Mouse (Mus musculus) lung, embryonic 16.5 days (tissue): ENCODE data around the gene Gm5475. TPM values are rescaled to one million over a fixed set of nuclear protein-coding genes. Genes with fewer than 3 reads are reported as not detected.

Experiments
- ATAC-seq: fragments of 200-750 bp; cut with Nextera tagmentation; 2 replicates; pipeline ENCODE4 v1.8.0; 2017; ENCODE audit warnings: low read depth, mild to moderate bottlenecking, moderate library complexity
- H3K27ac ChIP-seq: fragments of 300-500 bp; sonication (generic); 2 replicates; pipeline ENCODE4 v1.5.1; 2014; ENCODE audit warnings: mild to moderate bottlenecking, control low read depth, low read length
- H3K27me3 ChIP-seq: fragments of 300-500 bp; sonication (generic); 2 replicates; pipeline ENCODE4 v1.6.1; 2014; ENCODE audit warnings: low read depth, low read length, mixed read lengths; ENCODE audit not compliant: control insufficient read depth, insufficient read depth
- H3K36me3 ChIP-seq: fragments of 300-500 bp; sonication (generic); 2 replicates; pipeline ENCODE4 v1.6.1; 2014; ENCODE audit warnings: low read length; ENCODE audit not compliant: control insufficient read depth, insufficient read depth
- H3K4me1 ChIP-seq: fragments of 300-500 bp; sonication (generic); replicated peaks from 2 replicates; pipeline ENCODE4 v1.6.1; 2014; ENCODE audit warnings: low read length, mixed read lengths; ENCODE audit not compliant: control insufficient read depth, insufficient read depth
- H3K4me2 ChIP-seq: fragments of 300-500 bp; sonication (generic); 2 replicates; pipeline ENCODE4 v1.6.1; 2014; ENCODE audit warnings: low read depth, low read length, control low read depth
- H3K4me3 ChIP-seq: fragments of 300-500 bp; sonication (generic); 2 replicates; pipeline ENCODE4 v1.5.1; 2014; ENCODE audit warnings: mild to moderate bottlenecking, low read length, control low read depth
- H3K9ac ChIP-seq: fragments of 300-500 bp; sonication (generic); 2 replicates; pipeline ENCODE4 v1.6.1; 2014; ENCODE audit warnings: low read length, control low read depth
- H3K9me3 ChIP-seq: fragments of 300-500 bp; sonication (generic); 2 replicates; pipeline ENCODE4 v1.6.1; 2016; ENCODE audit warnings: low read length; ENCODE audit not compliant: control insufficient read depth
- WGBS: fragments of 180-500 bp; shearing (Covaris S2); extraction: QIAGEN DNeasy Blood & Tissue Kit; methylation state at CpG from one replicate; pipeline ENCODE4 v1.1.7; 2014; 5-methylcytosine and 5-hydroxymethylcytosine counted together
- polyA plus RNA-seq: library from polyadenylated mRNA; unstranded; fragments of >200 nt; fragmentation: Nextera tagmentation; extraction: Ambion mirVana; gene quantifications from 2 replicates; pipeline ENCODE4 v1.2.1, GENCODE M21; 2015

Gene Gm5475
- polyA plus RNA-seq, 1 experiment from 2014 or later: 0.06 TPM

DNA sequence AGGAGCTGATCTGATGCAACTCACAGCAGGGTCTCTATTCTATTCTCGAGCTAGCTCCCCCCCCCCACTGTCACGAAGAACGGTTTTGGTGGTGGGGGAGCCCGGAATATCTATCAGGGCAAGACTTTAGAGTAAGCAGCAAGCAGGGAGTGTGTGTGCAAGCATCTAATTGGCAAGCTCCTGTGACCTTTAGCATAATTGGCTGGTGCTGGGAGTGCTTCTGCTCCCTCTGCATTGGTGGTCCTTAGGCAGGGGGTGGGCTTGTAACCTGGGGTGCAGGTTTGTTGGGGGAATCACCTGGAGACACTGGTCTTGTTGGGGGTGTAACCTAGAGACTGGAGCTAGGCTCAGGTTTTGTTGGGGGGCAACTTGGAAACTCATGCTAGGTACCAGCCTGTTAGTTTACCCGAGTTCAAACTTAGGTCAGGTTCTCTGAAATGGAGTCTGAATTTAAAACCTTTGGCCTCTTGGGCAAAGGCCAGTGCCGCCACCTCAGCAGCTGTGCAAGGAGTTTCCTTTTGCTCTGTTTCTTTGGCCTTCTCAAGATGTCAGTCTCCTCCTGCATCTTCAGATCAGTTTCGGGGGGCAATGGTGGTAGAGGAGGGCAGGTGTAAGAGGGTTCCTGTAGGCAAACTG lies 34.5 kb downstream of the Gm5475 start:
- Histone ChIP-seq H3K27me3 (no peaks in the 10 kb centered on the region; the same call in 1 of the 2 replicates), H3K27ac (no peak overlapping the region), H3K9me3 (no peaks in the 10 kb centered on the region), H3K36me3 (no peaks in the 10 kb centered on the region), H3K4me1 (no peaks in the 10 kb centered on the region), H3K4me3 (no peak overlapping the region), H3K4me2 (no peak overlapping the region), H3K9ac (no peak overlapping the region)
- ATAC-seq: no peak
- WGBS: 72% methylated on average over 7 of the region's 7 CpGs

DNA sequence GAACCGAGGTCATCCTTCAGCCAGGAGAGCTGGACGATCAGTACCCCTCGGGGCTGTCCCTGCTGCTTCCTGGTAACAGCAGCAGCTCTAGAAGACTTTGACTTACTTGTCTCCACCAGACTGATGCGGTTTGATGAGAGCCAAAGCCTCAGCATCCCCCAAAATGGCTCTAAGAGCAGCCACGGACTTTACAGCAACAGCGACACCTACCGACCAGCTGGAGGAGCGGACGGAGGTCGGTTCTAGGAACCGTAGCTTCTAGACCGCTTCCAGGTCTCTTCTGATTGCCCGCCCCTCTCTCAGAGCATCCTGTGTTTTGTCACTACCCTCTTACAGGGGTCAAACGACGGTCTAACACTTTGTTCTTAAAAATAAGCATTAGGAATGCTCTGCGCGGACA lies 35.4 kb downstream of the Gm5475 start:
- Histone ChIP-seq H3K27me3 (no peaks in the 10 kb centered on the region; the same call in 1 of the 2 replicates), H3K9me3 (no peaks in the 10 kb centered on the region)
- WGBS: 7% methylated on average over 17 of the region's 17 CpGs

DNA sequence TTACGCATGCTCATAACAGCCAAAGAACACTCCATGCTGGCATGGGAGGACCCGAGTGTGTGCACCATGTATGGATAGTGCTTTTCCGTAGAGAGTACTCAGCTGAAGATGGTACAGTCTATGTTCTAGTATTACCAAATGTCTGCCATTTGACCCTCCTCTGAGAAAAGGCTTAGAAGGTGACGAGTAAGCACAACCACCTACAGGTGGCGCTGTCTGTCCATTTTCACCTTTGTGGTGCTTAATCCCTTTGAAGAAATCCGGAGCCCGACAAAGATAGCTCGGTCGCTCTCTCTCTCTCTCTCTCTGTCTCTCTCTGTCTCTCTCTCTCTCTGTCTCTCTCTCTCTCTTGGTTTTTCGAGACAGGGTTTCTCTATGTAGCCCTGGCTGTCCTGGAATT lies 36.1 kb downstream of the Gm5475 start:
- H3K27me3 ChIP-seq: no peaks in the 10 kb centered on the region; the same call in 1 of the 2 replicates
- H3K4me1 ChIP-seq: no peaks in the 10 kb centered on the region
- no peaks in the 10 kb centered on the region for H3K9me3 ChIP-seq
- H3K4me3 ChIP-seq: no peak overlapping the region
- WGBS: 36% methylated on average over 10 of the region's 10 CpGs
- H3K36me3 ChIP-seq: no peaks in the 10 kb centered on the region
- no peak for ATAC-seq
- no peak overlapping the region for H3K27ac ChIP-seq
- H3K9ac ChIP-seq: no peak overlapping the region
- no peak overlapping the region for H3K4me2 ChIP-seq

More for the DNA sequence above, 35.4 kb downstream of the Gm5475 start:
- no peak overlapping the region for H3K9ac ChIP-seq
- H3K4me2 ChIP-seq: no peak overlapping the region
- H3K27ac ChIP-seq: no peak overlapping the region
- no peaks in the 10 kb centered on the region for H3K36me3 ChIP-seq
- peak; percentile 68; the same call in 1 of the 2 replicates for ATAC-seq
- H3K4me1 ChIP-seq: no peaks in the 10 kb centered on the region
- no peak overlapping the region for H3K4me3 ChIP-seq

DNA sequence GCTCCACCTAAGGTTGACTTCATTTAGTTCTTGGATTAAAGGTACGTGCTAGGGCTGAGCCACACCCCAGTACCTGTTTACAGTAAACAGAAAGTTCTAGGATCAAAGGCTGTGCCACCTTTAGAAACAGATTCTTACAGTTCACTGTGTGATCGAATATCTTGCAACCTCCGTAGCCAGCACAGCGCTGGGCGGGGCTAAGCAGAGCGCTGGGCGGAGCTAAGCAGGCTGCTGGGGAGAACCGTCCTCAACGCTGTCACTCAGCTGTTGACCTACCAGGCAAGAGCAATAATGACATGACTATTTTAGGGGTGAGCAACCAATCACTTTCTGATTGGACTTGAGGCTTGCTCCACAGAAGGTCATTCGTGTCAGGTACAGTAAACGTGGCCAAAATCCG lies 39.0 kb downstream of the Gm5475 start:
- no peaks in the 10 kb centered on the region for H3K36me3 ChIP-seq
- peak; percentile 62; the same call in 1 of the 2 replicates for ATAC-seq
- WGBS: 6% methylated on average over 12 of the region's 12 CpGs
- no peaks in the 10 kb centered on the region; the same call in 1 of the 2 replicates for H3K27me3 ChIP-seq
- no peaks in the 10 kb centered on the region for H3K4me1 ChIP-seq
- no peak overlapping the region for H3K27ac ChIP-seq
- H3K9me3 ChIP-seq: no peaks in the 10 kb centered on the region
- H3K9ac ChIP-seq: no peak overlapping the region
- 0 out of 2 replicates have a peak overlapping the region, but pooled peaks have one; percentile 4 for H3K4me3 ChIP-seq
- peak overlapping the region; percentile 45 for H3K4me2 ChIP-seq

DNA sequence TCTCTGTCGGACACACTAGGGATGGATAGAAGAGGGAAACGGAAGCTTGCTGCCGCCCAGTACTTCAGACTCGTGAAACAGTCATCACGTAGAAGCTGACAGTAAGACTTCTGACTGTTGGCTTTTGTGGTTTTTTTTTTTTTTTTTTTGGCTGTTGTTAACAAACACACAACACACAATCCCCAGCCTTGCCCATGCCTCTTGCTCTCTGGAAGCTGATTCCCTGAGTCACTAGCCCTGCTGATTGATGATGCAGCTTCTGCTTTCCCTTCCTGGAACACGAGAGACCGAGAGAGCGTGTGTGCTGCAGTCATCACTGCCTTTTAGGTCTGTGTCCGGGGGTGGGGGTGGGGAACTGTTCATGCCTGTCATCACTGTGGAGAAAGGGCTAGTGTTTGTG lies 39.7 kb downstream of the Gm5475 start:
- H3K27me3 ChIP-seq: no peaks in the 10 kb centered on the region; the same call in 1 of the 2 replicates
- H3K9ac ChIP-seq: no peak overlapping the region
- H3K4me2 ChIP-seq: no peak overlapping the region
- ATAC-seq: no peak
- H3K36me3 ChIP-seq: no peaks in the 10 kb centered on the region
- WGBS: 66% methylated on average over 9 of the region's 9 CpGs
- no peak overlapping the region for H3K4me3 ChIP-seq
- no peaks in the 10 kb centered on the region for H3K4me1 ChIP-seq
- H3K9me3 ChIP-seq: no peaks in the 10 kb centered on the region
- no peak overlapping the region for H3K27ac ChIP-seq

DNA sequence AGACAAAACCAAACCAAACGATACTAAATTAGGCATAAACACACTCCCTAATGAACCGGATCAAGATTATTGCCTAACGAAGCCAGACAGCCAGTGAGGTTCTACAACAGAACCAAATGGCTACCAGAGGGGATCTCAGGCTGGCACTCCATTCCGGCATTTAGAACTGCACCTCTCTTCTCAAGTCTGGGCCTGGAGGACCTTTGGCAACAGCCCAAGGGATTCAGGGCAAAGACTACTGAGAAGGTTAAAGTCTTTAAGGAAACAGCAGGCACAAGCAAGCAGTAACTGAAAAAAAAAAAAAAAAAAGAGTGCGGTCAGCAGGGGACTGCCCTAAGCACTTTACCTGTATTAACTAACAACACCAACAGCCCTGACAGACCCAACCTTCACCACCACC lies 40.1 kb downstream of the Gm5475 start:
- WGBS: 77% methylated on average over 5 of the region's 5 CpGs

DNA sequence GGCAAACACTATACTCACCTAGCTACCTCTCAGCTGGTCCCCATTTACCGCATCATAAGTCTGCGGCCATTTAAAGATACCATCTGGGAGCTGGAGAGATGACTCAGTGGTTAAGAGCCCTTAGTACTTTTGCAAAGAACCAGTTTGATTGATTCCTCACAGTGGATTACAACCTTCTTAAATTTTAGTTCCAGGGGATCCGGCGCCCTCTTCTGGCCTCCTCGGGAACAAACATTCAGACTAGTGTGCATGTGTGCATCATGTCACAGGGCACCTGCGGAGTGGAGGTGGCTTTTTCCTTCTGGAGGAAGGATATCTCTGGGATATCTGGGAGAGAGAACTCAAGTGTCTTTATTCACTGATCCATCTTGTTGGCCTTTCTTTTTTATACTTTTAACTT lies 41.8 kb downstream of the Gm5475 start:
- Histone ChIP-seq H3K27ac (no peak overlapping the region), H3K4me3 (no peak overlapping the region), H3K4me2 (no peak overlapping the region), H3K9me3 (no peaks in the 10 kb centered on the region), H3K27me3 (no peaks in the 10 kb centered on the region; the same call in 1 of the 2 replicates), H3K4me1 (peaks cover 5% of the 10 kb centered on the region), H3K9ac (no peak overlapping the region), H3K36me3 (no peaks in the 10 kb centered on the region)
- ATAC-seq: no peak
- 22% methylated on average over 6 of the region's 6 CpGs for WGBS

More for the DNA sequence above, 40.1 kb downstream of the Gm5475 start:
- H3K4me2 ChIP-seq: no peak overlapping the region
- ATAC-seq: no peak
- no peak overlapping the region for H3K27ac ChIP-seq
- no peak overlapping the region for H3K9ac ChIP-seq
- no peak overlapping the region for H3K4me3 ChIP-seq
- H3K27me3 ChIP-seq: no peaks in the 10 kb centered on the region; the same call in 1 of the 2 replicates
- no peaks in the 10 kb centered on the region for H3K9me3 ChIP-seq
- no peaks in the 10 kb centered on the region for H3K4me1 ChIP-seq
- no peaks in the 10 kb centered on the region for H3K36me3 ChIP-seq

DNA sequence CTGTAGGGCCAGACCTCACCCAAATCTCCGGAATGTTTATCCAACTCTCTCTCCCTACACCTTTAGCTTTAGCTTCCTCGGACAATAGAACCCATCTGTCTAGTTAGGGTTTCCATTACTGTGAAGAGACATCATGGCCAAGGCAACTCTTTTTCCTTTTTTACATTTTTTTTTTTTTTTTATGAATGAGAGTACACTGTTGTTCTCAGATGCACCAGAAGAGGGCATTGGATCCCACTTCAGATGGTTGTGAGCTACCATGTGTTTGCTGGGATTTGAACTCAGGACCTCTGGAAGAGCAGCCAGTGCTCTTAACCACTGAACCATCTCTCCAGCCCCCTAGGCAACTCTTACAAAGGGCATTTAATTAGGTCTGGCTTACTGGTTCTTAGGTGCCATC lies 43.5 kb downstream of the Gm5475 start:
- no peaks in the 10 kb centered on the region for H3K27me3 ChIP-seq
- H3K4me1 ChIP-seq: peaks cover 14% of the 10 kb centered on the region
- no peak overlapping the region for H3K9ac ChIP-seq
- no peaks in the 10 kb centered on the region for H3K9me3 ChIP-seq
- no peak for ATAC-seq
- H3K36me3 ChIP-seq: no peaks in the 10 kb centered on the region
- WGBS: 67% methylated on average over 2 of the region's 2 CpGs
- no peak overlapping the region for H3K4me3 ChIP-seq
- H3K4me2 ChIP-seq: no peak overlapping the region
- H3K27ac ChIP-seq: no peak overlapping the region

DNA sequence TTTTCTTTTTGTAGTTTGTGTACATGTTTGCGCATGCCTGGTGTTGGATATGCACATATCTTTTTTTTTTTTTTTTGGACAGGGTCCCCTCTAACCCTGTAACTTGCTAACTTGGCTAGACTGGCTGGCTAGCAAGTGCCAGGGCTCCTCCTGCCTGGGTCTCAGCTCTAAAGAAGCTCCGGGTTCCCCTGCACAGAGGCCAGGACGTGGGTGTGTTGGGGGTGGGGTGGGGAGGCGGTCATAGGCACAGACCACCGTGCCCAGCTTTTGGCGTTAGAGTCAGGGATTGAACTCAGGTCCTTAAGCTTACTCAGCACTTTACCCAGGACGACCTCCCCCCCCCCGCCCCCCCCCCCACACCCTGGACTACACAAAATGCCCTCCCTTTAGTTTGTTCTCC lies 45.8 kb downstream of the Gm5475 start:
- peaks cover 7% of the 10 kb centered on the region for H3K36me3 ChIP-seq
- ATAC-seq: no peak
- no peak overlapping the region for H3K9ac ChIP-seq
- no peaks in the 10 kb centered on the region for H3K9me3 ChIP-seq
- H3K4me1 ChIP-seq: peaks cover 14% of the 10 kb centered on the region
- H3K27me3 ChIP-seq: no peaks in the 10 kb centered on the region
- no peak overlapping the region; the same call in 1 of the 2 replicates for H3K4me3 ChIP-seq
- WGBS: 60% methylated on average over 6 of the region's 8 CpGs
- H3K4me2 ChIP-seq: peak overlapping the region; percentile 97
- H3K27ac ChIP-seq: no peak overlapping the region
